Mouse (Mus musculus): ENCODE results near the gene Nptxr. TPM values are rescaled to one million over a fixed set of nuclear protein-coding genes. Genes with fewer than 3 reads are reported as not detected.
"Not testable (repeated sequence)": the region's sequence is repeated elsewhere in the genome, so short reads cannot be mapped to it uniquely, and the experiment has no call there.

The Nptxr gene
- polyA plus RNA-seq, 1 experiment from 2014 or later: 1.3 TPM

DNA sequence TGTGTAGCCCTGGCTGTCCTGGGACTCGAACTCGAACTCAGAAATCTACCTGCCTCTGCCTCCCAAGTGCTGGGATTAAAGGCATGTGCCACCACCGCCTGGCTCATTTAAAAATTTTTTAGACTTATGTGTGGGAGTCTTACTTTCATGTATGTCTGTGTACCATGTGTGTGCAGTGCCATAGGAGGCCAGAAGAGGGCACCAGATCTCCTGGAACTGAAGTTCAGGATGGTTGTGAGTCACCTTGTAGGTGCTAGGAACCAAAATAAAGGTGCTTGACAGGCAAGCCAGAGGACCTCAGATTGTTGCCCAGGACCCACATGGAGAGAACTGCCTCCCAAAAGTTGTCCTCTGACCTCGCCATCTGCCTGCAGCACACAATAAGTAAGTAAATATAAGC, 13.8 kb upstream of the Nptxr start:
- no peak overlapping the region for H3K4me3 ChIP-seq (ENCODE audit: control insufficient read depth in 1 of 2, insufficient read depth in 1 of 2, low read depth in 1 of 2, low read length in 2 of 2)
- no peak overlapping the region for H3K27ac ChIP-seq (replicated peaks in 1 of 2; ENCODE audit: control insufficient read depth in 1 of 2, insufficient read depth in 1 of 2, low read depth in 2 of 2, low read length in 2 of 2)
- H3K4me2 ChIP-seq (ENCODE audit: low read length): no peak overlapping the region
- ATAC-seq (ENCODE audit: insufficient number of reproducible peaks, insufficient read depth, low FRiP score, low read depth): no peak
- H3K9me3 ChIP-seq (ENCODE audit: control insufficient read depth, low read length): peaks cover 5% of the 10 kb centered on the region; the same call in 1 of the 2 replicates
- peaks cover 6% of the 10 kb centered on the region for H3K36me3 ChIP-seq (ENCODE audit: control insufficient read depth, insufficient read depth, low read length)
- WGBS: 72% methylated on average over 4 of the region's 4 CpGs
- H3K4me1 ChIP-seq (ENCODE audit: control insufficient read depth in 2 of 2, insufficient read depth in 2 of 2, low read length in 2 of 2): peaks cover 2 to 13% of the 10 kb centered on the region in 2 experiments
- H3K27me3 ChIP-seq (ENCODE audit: control insufficient read depth, insufficient read depth, low read length): 0 out of 2 replicates have a peak, but pooled peaks cover 3% of the 10 kb centered on the region
- H3K9ac ChIP-seq (ENCODE audit: low read length): no peak overlapping the region

DNA sequence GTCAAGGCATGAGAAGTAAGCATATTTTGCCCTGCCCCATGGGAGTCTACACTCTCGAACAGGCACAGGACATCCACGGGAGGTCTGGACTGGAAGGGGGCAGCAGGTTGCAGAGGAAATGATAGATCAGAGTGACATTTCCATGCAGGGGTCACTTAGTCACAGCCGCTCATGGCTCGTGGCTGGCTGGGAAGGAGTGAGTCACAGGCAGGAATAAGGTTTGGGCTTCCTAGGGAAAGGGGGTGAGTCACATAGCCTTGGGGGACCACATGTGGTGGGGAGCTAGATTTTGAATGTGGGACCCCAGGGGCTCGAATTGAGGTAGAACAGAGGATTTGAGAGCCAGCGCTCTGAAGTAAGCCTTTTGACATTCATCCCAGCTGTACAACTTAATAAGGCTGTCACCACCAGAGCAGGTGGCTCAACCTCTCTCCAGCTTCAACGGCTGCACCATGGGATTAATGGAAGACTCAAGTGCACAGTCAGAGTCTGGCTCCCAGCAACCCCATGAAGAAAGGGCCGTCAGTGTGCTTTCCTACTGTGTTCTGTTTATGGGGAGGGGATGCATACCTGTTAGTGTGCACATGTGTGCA, 9.2 kb upstream of the Nptxr start:
- no peak overlapping the region for H3K27ac ChIP-seq (replicated peaks in 1 of 2; ENCODE audit: control insufficient read depth in 1 of 2, insufficient read depth in 1 of 2, low read depth in 2 of 2, low read length in 2 of 2)
- H3K4me3 ChIP-seq (ENCODE audit: control insufficient read depth in 1 of 2, insufficient read depth in 1 of 2, low read depth in 1 of 2, low read length in 2 of 2): no peak overlapping the region
- no peak for ATAC-seq (ENCODE audit: insufficient number of reproducible peaks, insufficient read depth, low FRiP score, low read depth)
- peaks cover 5% of the 10 kb centered on the region; the same call in 1 of the 2 replicates for H3K9me3 ChIP-seq (ENCODE audit: control insufficient read depth, low read length)
- H3K4me2 ChIP-seq (ENCODE audit: low read length): no peak overlapping the region
- 46% methylated on average over 8 of the region's 8 CpGs for WGBS
- no peaks in the 10 kb centered on the region for H3K36me3 ChIP-seq (ENCODE audit: control insufficient read depth, insufficient read depth, low read length)
- H3K4me1 ChIP-seq (ENCODE audit: control insufficient read depth in 2 of 2, insufficient read depth in 2 of 2, low read length in 2 of 2): no peaks in the 10 kb centered on the region
- peaks cover 6% of the 10 kb centered on the region; the same call in 1 of the 2 replicates for H3K27me3 ChIP-seq (ENCODE audit: control insufficient read depth, insufficient read depth, low read length)
- no peak overlapping the region for H3K9ac ChIP-seq (ENCODE audit: low read length)

DNA sequence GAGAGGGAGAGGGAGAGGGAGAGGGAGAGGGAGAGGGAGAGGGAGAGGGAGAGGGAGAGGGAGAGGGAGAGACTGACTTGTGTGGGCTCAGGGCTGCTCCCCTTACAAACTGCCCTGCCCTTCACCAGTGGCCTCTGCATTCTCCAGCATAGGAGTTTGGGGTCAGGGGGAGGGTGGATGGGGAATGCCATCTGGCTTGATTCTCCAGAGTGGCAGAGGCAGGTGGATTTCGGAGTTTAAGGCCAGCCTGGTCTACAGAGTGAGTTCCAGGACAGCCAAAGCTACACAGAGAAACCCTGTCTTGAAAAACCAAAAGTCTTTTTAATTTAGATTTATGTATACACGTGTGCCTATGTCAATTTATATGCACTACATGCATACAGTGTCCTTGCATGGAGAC, 8.3 kb upstream of the Nptxr start:
- not testable (repeated sequence) for H3K4me1 ChIP-seq (ENCODE audit: control insufficient read depth in 2 of 2, insufficient read depth in 2 of 2, low read length in 2 of 2); H3K9me3 ChIP-seq (ENCODE audit: control insufficient read depth, low read length); H3K9ac ChIP-seq (ENCODE audit: low read length); H3K4me2 ChIP-seq (ENCODE audit: low read length); H3K4me3 ChIP-seq (ENCODE audit: control insufficient read depth in 1 of 2, insufficient read depth in 1 of 2, low read depth in 1 of 2, low read length in 2 of 2); H3K36me3 ChIP-seq (ENCODE audit: control insufficient read depth, insufficient read depth, low read length); ATAC-seq (ENCODE audit: insufficient number of reproducible peaks, insufficient read depth, low FRiP score, low read depth); H3K27ac ChIP-seq (replicated peaks in 1 of 2; ENCODE audit: control insufficient read depth in 1 of 2, insufficient read depth in 1 of 2, low read depth in 2 of 2, low read length in 2 of 2)
- WGBS: 68% methylated on average over 2 of the region's 2 CpGs
- H3K27me3 ChIP-seq (ENCODE audit: control insufficient read depth, insufficient read depth, low read length): peaks cover 12% of the 10 kb centered on the region

DNA sequence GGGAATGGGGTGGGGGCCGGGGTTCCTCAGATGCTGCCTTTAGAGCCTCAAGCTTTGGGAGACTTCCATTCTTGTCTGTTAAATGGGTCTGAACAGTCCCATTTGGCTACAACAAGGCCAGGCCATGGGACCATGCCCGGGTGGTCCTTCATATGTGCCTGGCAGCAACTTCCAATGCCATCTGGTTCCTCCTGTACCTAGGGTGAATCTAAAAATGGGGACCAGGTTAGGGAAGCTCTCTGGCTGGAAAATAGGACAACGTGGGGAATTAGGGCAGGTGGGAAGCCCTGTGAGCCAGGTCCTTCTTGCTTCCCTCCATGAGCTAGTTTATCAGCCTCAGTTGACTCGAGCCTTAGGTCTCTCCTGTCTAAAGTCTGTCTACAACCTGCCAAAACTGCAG, 6.4 kb upstream of the Nptxr start:
- Histone ChIP-seq H3K4me3 (ENCODE audit: control insufficient read depth in 1 of 2, insufficient read depth in 1 of 2, low read depth in 1 of 2, low read length in 2 of 2) (no peak overlapping the region), H3K27ac (replicated peaks in 1 of 2; ENCODE audit: control insufficient read depth in 1 of 2, insufficient read depth in 1 of 2, low read depth in 2 of 2, low read length in 2 of 2) (no peak overlapping the region), H3K27me3 (ENCODE audit: control insufficient read depth, insufficient read depth, low read length) (peaks cover 30% of the 10 kb centered on the region), H3K9ac (ENCODE audit: low read length) (no peak overlapping the region), H3K4me2 (ENCODE audit: low read length) (no peak overlapping the region), H3K9me3 (ENCODE audit: control insufficient read depth, low read length) (no peaks in the 10 kb centered on the region), H3K4me1 (ENCODE audit: control insufficient read depth in 2 of 2, insufficient read depth in 2 of 2, low read length in 2 of 2) (no peaks in the 10 kb centered on the region), H3K36me3 (ENCODE audit: control insufficient read depth, insufficient read depth, low read length) (no peaks in the 10 kb centered on the region)
- no peak for ATAC-seq (ENCODE audit: insufficient number of reproducible peaks, insufficient read depth, low FRiP score, low read depth)
- 65% methylated on average over 4 of the region's 4 CpGs for WGBS

DNA sequence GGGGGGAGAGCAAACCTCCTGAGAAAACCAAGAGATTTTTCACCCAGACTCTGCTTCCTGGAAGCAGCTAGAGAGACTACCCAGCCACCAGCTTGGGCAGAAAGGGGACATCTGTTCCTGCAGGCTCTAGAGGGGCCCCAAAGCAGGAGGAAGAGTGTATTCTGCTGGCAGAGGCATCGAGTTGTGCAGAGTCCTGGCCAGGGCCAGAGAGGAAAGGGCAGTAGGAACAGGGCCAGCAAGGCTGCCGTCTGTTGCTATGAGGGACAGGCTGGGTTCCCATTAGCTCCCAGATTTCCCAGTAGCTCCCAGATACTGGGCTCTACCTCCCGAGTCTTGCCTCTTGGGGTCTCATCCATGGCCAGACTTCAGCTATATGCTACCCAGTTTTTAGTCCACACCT, 5.5 kb upstream of the Nptxr start:
- Histone ChIP-seq H3K36me3 (ENCODE audit: control insufficient read depth, insufficient read depth, low read length) (no peaks in the 10 kb centered on the region), H3K9ac (ENCODE audit: low read length) (no peak overlapping the region), H3K4me1 (ENCODE audit: control insufficient read depth in 2 of 2, insufficient read depth in 2 of 2, low read length in 2 of 2) (no peaks in the 10 kb centered on the region), H3K9me3 (ENCODE audit: control insufficient read depth, low read length) (no peaks in the 10 kb centered on the region), H3K4me2 (ENCODE audit: low read length) (no peak overlapping the region), H3K27me3 (ENCODE audit: control insufficient read depth, insufficient read depth, low read length) (peaks cover 40% of the 10 kb centered on the region), H3K4me3 (ENCODE audit: control insufficient read depth in 1 of 2, insufficient read depth in 1 of 2, low read depth in 1 of 2, low read length in 2 of 2) (no peak overlapping the region), H3K27ac (replicated peaks in 1 of 2; ENCODE audit: control insufficient read depth in 1 of 2, insufficient read depth in 1 of 2, low read depth in 2 of 2, low read length in 2 of 2) (no peak overlapping the region)
- WGBS: 45% methylated on average over 3 of the region's 3 CpGs
- no peak for ATAC-seq (ENCODE audit: insufficient number of reproducible peaks, insufficient read depth, low FRiP score, low read depth)

DNA sequence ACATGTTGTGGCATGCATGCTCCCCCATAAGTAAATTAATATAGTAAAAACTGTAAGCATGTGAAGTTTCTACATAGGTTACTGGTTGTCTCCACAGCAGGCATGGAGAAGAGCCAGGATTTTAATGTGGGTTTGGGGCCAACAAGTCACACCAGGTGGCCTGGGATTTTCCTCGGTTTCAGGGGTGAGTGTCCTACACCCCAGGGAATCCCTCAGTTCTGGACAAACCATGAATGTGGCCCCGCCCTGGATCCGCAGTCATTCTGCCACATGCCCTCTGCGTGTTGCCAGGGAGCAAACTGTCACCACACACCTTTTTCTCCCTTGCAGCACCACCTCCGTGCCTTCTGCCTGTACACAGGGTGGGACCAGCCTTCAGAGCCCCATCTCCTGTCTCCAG, 4.1 kb upstream of the Nptxr start:
- Histone ChIP-seq H3K36me3 (ENCODE audit: control insufficient read depth, insufficient read depth, low read length) (no peaks in the 10 kb centered on the region), H3K27me3 (ENCODE audit: control insufficient read depth, insufficient read depth, low read length) (peaks cover 50% of the 10 kb centered on the region), H3K4me2 (ENCODE audit: low read length) (no peak overlapping the region), H3K4me3 (ENCODE audit: control insufficient read depth in 1 of 2, insufficient read depth in 1 of 2, low read depth in 1 of 2, low read length in 2 of 2) (no peak overlapping the region), H3K27ac (replicated peaks in 1 of 2; ENCODE audit: control insufficient read depth in 1 of 2, insufficient read depth in 1 of 2, low read depth in 2 of 2, low read length in 2 of 2) (no peak overlapping the region), H3K9me3 (ENCODE audit: control insufficient read depth, low read length) (no peaks in the 10 kb centered on the region), H3K9ac (ENCODE audit: low read length) (no peak overlapping the region), H3K4me1 (ENCODE audit: control insufficient read depth in 2 of 2, insufficient read depth in 2 of 2, low read length in 2 of 2) (peaks cover 0 to 5% of the 10 kb centered on the region in 2 experiments; a peak in 1 of 4 replicates)
- ATAC-seq (ENCODE audit: insufficient number of reproducible peaks, insufficient read depth, low FRiP score, low read depth): no peak
- 57% methylated on average over 5 of the region's 5 CpGs for WGBS

DNA sequence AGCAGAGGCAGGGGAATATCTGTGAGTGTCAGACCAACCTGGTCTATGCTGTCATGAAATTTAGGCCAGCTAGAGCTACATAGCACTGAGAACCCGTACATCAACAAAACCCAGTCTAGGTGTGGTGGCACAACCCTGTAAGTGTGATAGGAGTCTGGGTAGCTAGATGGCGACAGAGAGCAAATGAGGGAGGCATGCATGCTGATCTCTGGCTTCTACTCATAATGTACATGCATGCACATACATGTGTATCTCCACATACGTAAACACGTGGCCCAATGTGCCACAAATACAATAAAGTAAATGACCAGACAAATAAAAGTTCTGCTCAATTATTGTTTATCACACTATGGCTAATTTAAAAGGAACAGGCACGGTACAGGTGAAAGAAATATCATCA, 3.5 kb upstream of the Nptxr start:
- H3K9me3 ChIP-seq (ENCODE audit: control insufficient read depth, low read length): no peaks in the 10 kb centered on the region
- H3K36me3 ChIP-seq (ENCODE audit: control insufficient read depth, insufficient read depth, low read length): no peaks in the 10 kb centered on the region
- H3K9ac ChIP-seq (ENCODE audit: low read length): no peak overlapping the region
- H3K4me2 ChIP-seq (ENCODE audit: low read length): no peak overlapping the region
- peaks cover 0 to 7% of the 10 kb centered on the region in 2 experiments; a peak in 1 of 4 replicates for H3K4me1 ChIP-seq (ENCODE audit: control insufficient read depth in 2 of 2, insufficient read depth in 2 of 2, low read length in 2 of 2)
- H3K27ac ChIP-seq (replicated peaks in 1 of 2; ENCODE audit: control insufficient read depth in 1 of 2, insufficient read depth in 1 of 2, low read depth in 2 of 2, low read length in 2 of 2): no peak overlapping the region
- H3K27me3 ChIP-seq (ENCODE audit: control insufficient read depth, insufficient read depth, low read length): peaks cover 55% of the 10 kb centered on the region
- 33% methylated on average over 5 of the region's 5 CpGs for WGBS
- ATAC-seq (ENCODE audit: insufficient number of reproducible peaks, insufficient read depth, low FRiP score, low read depth): no peak
- no peak overlapping the region for H3K4me3 ChIP-seq (ENCODE audit: control insufficient read depth in 1 of 2, insufficient read depth in 1 of 2, low read depth in 1 of 2, low read length in 2 of 2)

DNA sequence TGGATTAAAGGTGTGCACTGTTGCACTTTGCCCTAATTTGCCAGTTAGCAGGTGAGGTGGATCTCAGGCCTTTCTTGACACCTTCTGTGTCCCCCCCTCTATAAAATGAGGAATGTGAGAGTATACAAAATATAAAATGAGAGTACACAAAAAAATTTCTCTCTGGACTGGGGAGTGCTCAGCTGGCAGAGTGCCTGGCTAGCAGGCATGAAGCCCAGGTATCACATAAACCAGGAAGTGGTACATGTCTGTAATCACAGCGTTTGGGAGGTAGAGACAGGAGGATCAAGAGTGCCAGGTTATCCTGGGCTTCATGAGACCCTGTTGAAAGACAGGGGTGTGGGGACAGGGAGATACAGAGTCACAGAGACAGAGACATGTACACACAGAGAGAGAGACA, 2.5 kb upstream of the Nptxr start:
- no peak for ATAC-seq (ENCODE audit: insufficient number of reproducible peaks, insufficient read depth, low FRiP score, low read depth)
- Histone ChIP-seq H3K27ac (replicated peaks in 1 of 2; ENCODE audit: control insufficient read depth in 1 of 2, insufficient read depth in 1 of 2, low read depth in 2 of 2, low read length in 2 of 2) (no peak overlapping the region), H3K9me3 (ENCODE audit: control insufficient read depth, low read length) (no peaks in the 10 kb centered on the region), H3K9ac (ENCODE audit: low read length) (no peak overlapping the region), H3K4me2 (ENCODE audit: low read length) (no peak overlapping the region), H3K27me3 (ENCODE audit: control insufficient read depth, insufficient read depth, low read length) (peaks cover 66% of the 10 kb centered on the region), H3K4me1 (ENCODE audit: control insufficient read depth in 2 of 2, insufficient read depth in 2 of 2, low read length in 2 of 2) (peaks cover 0 to 7% of the 10 kb centered on the region in 2 experiments; a peak in 1 of 4 replicates), H3K4me3 (ENCODE audit: control insufficient read depth in 1 of 2, insufficient read depth in 1 of 2, low read depth in 1 of 2, low read length in 2 of 2) (no peak overlapping the region), H3K36me3 (ENCODE audit: control insufficient read depth, insufficient read depth, low read length) (no peaks in the 10 kb centered on the region)
- 29% methylated on average over 1 of the region's 1 CpGs for WGBS

Data from heart, embryonic 14.5 days (tissue).